Mouse (Mus musculus) embryonic facial prominence, embryonic 12.5 days (tissue): ENCODE results near the gene Usp40. TPM values are rescaled to one million over a fixed set of nuclear protein-coding genes. Genes with fewer than 3 reads are reported as not detected.

Source experiments
- ATAC-seq: fragments of 200-750 bp; cut with Nextera tagmentation; 2 replicates; pipeline ENCODE4 v1.8.0; 2017; ENCODE audit not compliant: insufficient number of reproducible peaks, insufficient read depth, low FRiP score, low TSS enrichment
- H3K27ac ChIP-seq: fragments of 300-500 bp; sonication (generic); 2 replicates; pipeline ENCODE4 v1.5.1; 2016; ENCODE audit warnings: mild to moderate bottlenecking
- H3K27me3 ChIP-seq: fragments of 300-500 bp; sonication (generic); 2 replicates; pipeline ENCODE4 v1.6.1; 2016; ENCODE audit warnings: mild to moderate bottlenecking, moderate library complexity
- H3K36me3 ChIP-seq: fragments of 300-500 bp; sonication (generic); 2 replicates; pipeline ENCODE4 v1.6.1; 2016; ENCODE audit warnings: mild to moderate bottlenecking
- H3K4me1 ChIP-seq: fragments of 300-500 bp; sonication (generic); 2 replicates; pipeline ENCODE4 v1.6.1; 2016
- H3K4me2 ChIP-seq: fragments of 300-500 bp; sonication (generic); replicated peaks from 2 replicates; pipeline ENCODE4 v1.6.1; 2016; ENCODE audit warnings: mild to moderate bottlenecking, moderate library complexity
- H3K4me3 ChIP-seq: fragments of 300-500 bp; sonication (generic); 2 replicates; pipeline ENCODE4 v1.5.1; 2016; ENCODE audit warnings: mild to moderate bottlenecking
- H3K9ac ChIP-seq: fragments of 300-500 bp; sonication (generic); 2 replicates; pipeline ENCODE4 v1.6.1; 2016; ENCODE audit warnings: mild to moderate bottlenecking, moderate library complexity
- H3K9me3 ChIP-seq: fragments of 300-500 bp; sonication (generic); 2 replicates; pipeline ENCODE4 v1.6.1; 2016; ENCODE audit warnings: mild to moderate bottlenecking, moderate library complexity
- WGBS: fragments of 180-500 bp; shearing (Covaris S2); methylation state at CpG from one replicate; pipeline ENCODE4 v1.1.7; 2016; 5-methylcytosine and 5-hydroxymethylcytosine counted together
- polyA plus RNA-seq: library from polyadenylated mRNA; unstranded; fragments of >200 nt; fragmentation: Nextera tagmentation; extraction: Ambion mirVana; gene quantifications from 2 replicates; pipeline ENCODE4 v1.2.1, GENCODE M21; 2016

Usp40 gene
- polyA plus RNA-seq, 1 experiment from 2014 or later: 53.1 TPM

DNA sequence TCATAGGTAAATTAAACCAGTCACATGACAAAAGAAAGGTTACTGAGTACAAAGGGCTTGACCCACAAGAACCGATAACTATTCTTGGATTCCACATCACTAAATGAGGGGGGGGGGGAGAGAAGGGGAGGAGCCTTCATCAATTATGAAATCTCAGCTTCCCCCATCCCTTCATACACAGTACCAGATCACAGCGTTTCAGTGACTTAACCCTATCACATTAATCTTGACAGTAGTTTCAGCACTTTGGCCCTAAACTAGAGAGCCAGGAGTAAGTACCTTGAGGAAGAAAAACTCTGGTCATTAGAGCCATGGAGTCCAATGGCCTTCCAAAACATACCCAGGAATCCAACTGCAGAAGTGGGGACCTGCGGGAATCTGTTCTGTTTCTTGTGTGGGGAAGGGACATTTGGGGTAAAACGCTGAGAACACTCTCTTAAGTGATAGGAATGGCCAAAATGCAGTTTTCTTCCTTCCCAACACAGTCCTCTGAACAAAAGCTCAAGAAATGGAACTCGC lies 600 bp downstream of the Usp40 start:
- ATAC-seq: no peak
- Histone ChIP-seq H3K4me1 (no peaks in the 10 kb centered on the region), H3K36me3 (peaks cover 11% of the 10 kb centered on the region; the same call in 1 of the 2 replicates), H3K9ac (peak overlapping the region; percentile 90), H3K4me3 (peak overlapping the region; percentile 70), H3K4me2 (peak overlapping the region; percentile 64), H3K9me3 (no peaks in the 10 kb centered on the region), H3K27ac (peak overlapping the region; percentile 94), H3K27me3 (no peaks in the 10 kb centered on the region)
- WGBS: under 1% methylated on average over 5 of the region's 5 CpGs

DNA sequence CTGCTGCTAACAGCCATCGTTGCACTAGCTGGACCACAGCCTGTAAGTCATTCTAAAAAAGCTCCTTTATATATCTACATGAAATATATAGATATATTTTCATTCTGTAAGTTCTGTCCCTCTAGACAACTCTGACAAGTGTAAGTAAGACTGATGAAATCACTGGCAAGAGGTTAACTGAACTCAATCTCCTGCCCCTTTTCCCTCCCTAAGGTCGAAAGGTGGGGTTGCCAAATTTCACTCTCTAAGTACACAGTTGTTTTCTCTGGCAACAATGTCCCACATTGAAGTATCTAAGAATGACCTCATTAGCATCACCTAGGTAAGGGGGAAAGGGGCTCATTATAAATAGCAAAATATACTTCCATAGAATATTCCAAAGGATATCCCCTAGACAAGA lies 15.6 kb downstream of the Usp40 start:
- no peak overlapping the region for H3K4me3 ChIP-seq
- no peaks in the 10 kb centered on the region for H3K27me3 ChIP-seq
- 95% methylated on average over 2 of the region's 2 CpGs for WGBS
- no peaks in the 10 kb centered on the region for H3K4me1 ChIP-seq
- no peak overlapping the region for H3K9ac ChIP-seq
- no peaks in the 10 kb centered on the region for H3K9me3 ChIP-seq
- no peak overlapping the region for H3K27ac ChIP-seq
- H3K36me3 ChIP-seq: peaks cover 69% of the 10 kb centered on the region
- ATAC-seq: no peak
- H3K4me2 ChIP-seq: no peak overlapping the region

DNA sequence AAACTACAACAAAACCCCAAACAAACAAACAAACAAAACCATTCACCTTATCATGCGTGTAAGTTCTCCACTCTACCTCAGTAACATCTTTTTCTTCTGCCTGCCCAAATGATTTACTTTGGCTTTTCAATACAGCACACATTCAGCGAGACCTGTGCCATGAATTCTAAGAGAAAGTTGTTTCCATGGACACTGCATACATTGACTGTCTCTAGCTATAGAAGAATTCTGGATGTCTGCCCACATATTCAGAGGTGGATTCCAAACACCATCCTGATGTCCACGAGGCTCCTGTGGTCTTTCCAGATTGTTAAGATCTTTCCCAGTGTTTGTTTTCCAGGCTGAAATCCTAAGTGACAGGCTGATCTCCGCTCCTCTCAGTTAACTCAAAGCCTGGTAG lies 26.1 kb downstream of the Usp40 start:
- peaks cover 65% of the 10 kb centered on the region for H3K36me3 ChIP-seq
- H3K27ac ChIP-seq: no peak overlapping the region
- 78% methylated on average over 4 of the region's 4 CpGs for WGBS
- no peak for ATAC-seq
- no peaks in the 10 kb centered on the region for H3K4me1 ChIP-seq
- no peaks in the 10 kb centered on the region for H3K9me3 ChIP-seq
- H3K4me2 ChIP-seq: no peak overlapping the region
- no peaks in the 10 kb centered on the region for H3K27me3 ChIP-seq
- H3K4me3 ChIP-seq: no peak overlapping the region
- H3K9ac ChIP-seq: no peak overlapping the region

DNA sequence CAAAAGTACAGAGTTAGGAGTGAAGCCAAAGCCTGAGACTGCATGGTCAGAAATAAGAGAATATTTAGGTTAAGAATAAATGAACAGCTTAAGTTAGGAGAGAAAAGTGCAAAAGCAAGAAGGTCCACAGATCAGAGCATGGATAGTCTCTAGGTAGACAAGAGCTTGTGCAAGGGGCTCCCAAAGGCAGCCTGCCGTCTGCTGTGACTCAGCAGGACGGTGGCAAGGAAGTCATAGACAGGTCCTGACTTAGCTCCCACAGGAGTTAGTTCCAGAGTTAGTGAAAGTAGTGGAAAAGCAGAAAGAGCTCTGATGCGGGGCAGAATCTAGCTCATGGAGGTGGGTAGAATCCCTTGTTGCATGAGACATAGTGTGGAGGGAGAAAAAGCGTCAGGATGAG lies 38.0 kb downstream of the Usp40 start:
- ATAC-seq: no peak

DNA sequence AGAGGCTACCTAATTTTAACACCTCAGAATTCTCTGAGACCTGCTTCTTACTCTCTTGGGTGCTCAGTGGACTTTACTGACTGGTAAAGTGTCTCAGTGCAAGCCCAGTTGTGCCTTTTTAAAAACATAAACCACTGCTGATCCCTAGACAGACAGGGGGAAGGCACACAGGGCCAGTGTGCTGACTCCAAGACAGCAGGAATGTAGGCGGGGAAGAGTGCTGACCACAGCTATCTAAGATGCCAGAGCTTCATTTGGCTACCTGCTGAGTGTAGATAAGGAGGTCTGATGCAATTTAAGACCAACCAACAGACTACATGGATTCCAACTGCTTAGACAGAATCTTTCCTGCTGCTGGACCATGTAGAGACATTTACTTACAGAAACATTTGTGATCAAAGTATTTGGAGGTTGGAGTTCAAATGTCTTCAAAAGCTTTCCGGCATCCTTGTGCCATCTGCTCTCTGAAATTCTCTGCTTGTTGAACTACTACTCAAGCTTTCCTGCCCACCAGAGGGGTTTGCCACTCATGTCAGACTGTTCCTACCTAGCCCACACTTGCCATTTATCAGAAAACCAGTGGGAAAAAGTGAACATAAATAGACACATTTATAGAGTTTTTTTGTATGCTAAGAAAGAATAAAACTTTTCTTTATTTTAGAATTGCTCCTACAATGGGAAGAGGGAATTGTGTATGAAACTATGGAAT lies 46.7 kb downstream of the Usp40 start:
- WGBS: 86% methylated on average over 2 of the region's 2 CpGs
- Histone ChIP-seq H3K36me3 (peaks cover 52% of the 10 kb centered on the region), H3K27me3 (no peaks in the 10 kb centered on the region), H3K4me1 (no peaks in the 10 kb centered on the region), H3K4me3 (no peak overlapping the region), H3K4me2 (no peak overlapping the region), H3K9ac (no peak overlapping the region), H3K9me3 (no peaks in the 10 kb centered on the region), H3K27ac (no peak overlapping the region)
- no peak for ATAC-seq

More for the DNA sequence above, 38.0 kb downstream of the Usp40 start:
- Histone ChIP-seq H3K36me3 (peaks cover 49% of the 10 kb centered on the region), H3K4me2 (no peak overlapping the region), H3K9me3 (no peaks in the 10 kb centered on the region), H3K4me3 (no peak overlapping the region), H3K9ac (no peak overlapping the region), H3K4me1 (no peaks in the 10 kb centered on the region), H3K27ac (no peak overlapping the region), H3K27me3 (no peaks in the 10 kb centered on the region)
- 81% methylated on average over 4 of the region's 4 CpGs for WGBS

DNA sequence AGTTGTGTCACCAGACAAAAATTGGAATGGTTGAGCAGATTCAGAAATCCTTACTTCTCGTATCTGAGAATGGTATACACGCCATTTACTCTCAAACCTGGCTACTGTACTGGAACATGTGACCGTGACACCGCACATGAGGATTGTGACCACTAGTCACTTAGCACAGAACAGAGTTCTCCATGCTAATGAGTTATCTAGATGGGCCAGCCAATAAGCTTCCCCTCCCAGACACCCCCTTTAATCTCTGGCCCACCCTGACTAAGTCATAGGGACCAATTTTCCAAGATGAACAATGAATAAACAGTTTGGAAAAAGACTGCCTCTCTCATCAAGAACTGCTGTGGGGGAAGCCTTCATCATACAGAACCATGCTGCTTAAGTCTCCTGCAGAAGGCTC lies 47.6 kb downstream of the Usp40 start:
- no peak overlapping the region for H3K4me2 ChIP-seq
- H3K27ac ChIP-seq: no peak overlapping the region
- peaks cover 58% of the 10 kb centered on the region for H3K36me3 ChIP-seq
- H3K4me1 ChIP-seq: no peaks in the 10 kb centered on the region
- 95% methylated on average over 4 of the region's 4 CpGs for WGBS
- ATAC-seq: no peak
- no peaks in the 10 kb centered on the region for H3K27me3 ChIP-seq
- no peaks in the 10 kb centered on the region for H3K9me3 ChIP-seq
- H3K4me3 ChIP-seq: no peak overlapping the region
- no peak overlapping the region for H3K9ac ChIP-seq

DNA sequence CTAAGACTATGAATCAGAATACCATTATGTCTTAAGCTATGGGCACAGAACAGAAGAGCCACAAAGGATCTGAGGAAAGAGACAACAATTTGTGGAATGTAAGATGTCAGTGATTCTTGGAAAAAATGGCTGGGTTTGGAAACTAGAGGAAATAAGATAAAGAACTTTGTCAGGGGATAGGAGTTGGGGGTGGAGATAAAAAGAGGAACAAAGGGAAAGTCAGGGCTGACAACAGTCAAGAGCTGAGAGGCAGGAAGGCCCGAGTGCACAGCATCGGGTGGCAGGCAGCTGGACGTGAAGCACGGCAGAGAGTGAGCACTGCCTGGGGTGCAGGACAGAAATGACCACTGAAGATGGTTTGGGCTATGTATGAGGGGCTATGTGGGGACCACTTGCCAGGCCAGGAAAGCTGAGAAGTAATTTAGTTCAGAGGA lies 48.3 kb downstream of the Usp40 start:
- no peak for ATAC-seq
- Histone ChIP-seq H3K4me1 (no peaks in the 10 kb centered on the region), H3K4me2 (no peak overlapping the region), H3K9ac (no peak overlapping the region), H3K27ac (no peak overlapping the region), H3K36me3 (peaks cover 65% of the 10 kb centered on the region), H3K27me3 (no peaks in the 10 kb centered on the region), H3K9me3 (no peaks in the 10 kb centered on the region), H3K4me3 (no peak overlapping the region)
- WGBS: 59% methylated on average over 4 of the region's 4 CpGs

DNA sequence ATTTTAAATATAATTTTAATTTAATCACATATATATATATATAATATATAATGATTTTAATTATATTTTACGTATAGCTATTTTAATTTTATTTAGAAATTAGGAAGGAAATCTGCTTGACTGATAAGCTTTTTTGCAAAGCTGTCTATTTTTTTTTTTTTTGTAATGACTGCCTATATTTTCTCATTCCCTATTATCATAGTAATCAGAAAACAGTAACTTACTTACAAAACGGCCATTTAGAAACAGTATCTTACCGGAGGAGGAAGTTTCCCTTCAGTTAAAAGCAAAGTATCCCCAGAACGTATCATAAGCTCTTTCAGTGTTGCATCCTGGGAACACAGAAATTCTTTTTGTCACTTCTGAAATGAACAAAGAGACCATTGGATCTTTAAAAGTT lies 48.8 kb downstream of the Usp40 start:
- WGBS: 86% methylated on average over 4 of the region's 4 CpGs

DNA sequence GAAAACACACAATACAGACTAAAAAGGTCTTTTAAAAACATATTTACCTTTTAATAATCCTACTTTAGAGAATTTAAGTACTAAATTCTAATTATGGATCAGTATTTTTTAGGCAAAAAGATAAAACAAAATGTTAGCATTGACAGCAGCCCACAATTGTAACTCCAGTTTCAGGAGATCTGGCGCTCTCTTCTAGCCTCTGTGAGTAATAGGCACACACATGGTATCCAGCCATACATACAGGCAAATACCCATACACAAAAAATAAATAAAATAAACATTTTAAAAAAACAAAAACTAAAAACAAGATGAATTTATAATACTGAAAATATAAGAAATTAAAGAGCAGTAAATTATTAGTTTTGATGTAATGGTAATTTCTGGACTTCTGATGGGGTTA lies 49.4 kb downstream of the Usp40 start:
- 100% methylated on average over 1 of the region's 1 CpGs for WGBS
- Histone ChIP-seq H3K9ac (no peak overlapping the region), H3K36me3 (peaks cover 63% of the 10 kb centered on the region), H3K27ac (no peak overlapping the region), H3K4me1 (no peaks in the 10 kb centered on the region), H3K4me2 (no peak overlapping the region), H3K9me3 (no peaks in the 10 kb centered on the region), H3K4me3 (no peak overlapping the region), H3K27me3 (no peaks in the 10 kb centered on the region)
- no peak for ATAC-seq

More for the DNA sequence above, 48.8 kb downstream of the Usp40 start:
- Histone ChIP-seq H3K9ac (no peak overlapping the region), H3K27ac (no peak overlapping the region), H3K4me2 (no peak overlapping the region), H3K36me3 (peaks cover 64% of the 10 kb centered on the region), H3K9me3 (no peaks in the 10 kb centered on the region), H3K4me3 (no peak overlapping the region), H3K27me3 (no peaks in the 10 kb centered on the region), H3K4me1 (no peaks in the 10 kb centered on the region)
- no peak for ATAC-seq

DNA sequence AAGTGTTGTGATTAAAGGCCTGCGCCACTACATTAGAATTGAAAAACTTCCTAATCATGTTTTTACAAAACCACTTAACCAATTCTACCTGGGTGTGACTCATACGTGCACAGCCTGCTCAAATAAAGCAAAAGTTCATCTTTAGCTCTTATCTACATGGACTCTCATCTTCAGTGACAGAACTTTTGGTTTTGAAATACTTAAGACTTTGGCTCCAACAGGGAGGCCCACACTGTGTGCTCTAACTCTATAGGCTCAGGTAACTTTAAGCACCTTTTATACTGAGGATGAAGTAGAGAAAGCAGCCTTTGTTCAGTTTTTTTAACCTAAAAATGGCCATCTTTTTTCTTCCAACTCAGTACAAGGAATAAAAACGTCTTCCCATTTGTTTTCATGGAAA lies 55.3 kb downstream of the Usp40 start:
- H3K27me3 ChIP-seq: no peaks in the 10 kb centered on the region
- peaks cover 78% of the 10 kb centered on the region for H3K36me3 ChIP-seq
- no peaks in the 10 kb centered on the region for H3K4me1 ChIP-seq
- no peak for ATAC-seq
- H3K9ac ChIP-seq: no peak overlapping the region
- 80% methylated on average over 3 of the region's 3 CpGs for WGBS
- no peak overlapping the region for H3K4me3 ChIP-seq
- H3K27ac ChIP-seq: no peak overlapping the region
- H3K4me2 ChIP-seq: no peak overlapping the region
- H3K9me3 ChIP-seq: no peaks in the 10 kb centered on the region

DNA sequence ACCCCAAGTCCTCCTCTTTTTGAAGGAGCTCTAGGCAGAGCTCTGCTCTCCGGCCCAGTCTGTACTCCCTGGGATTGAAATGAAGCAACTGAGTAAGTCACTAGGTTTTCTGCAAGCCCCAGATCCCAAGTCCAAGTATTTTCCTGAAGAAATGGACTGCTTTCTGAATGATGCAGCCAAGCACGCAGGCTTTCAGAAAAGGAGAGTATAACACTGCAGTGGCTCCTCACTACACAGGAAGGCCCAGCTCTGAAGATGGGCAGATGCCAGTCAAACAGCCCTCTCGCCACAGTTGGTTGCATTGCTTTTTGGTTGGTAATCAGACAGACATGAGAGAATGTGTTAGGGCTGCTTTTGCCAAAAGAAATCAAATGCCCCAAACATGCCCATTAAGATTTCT lies 56.7 kb downstream of the Usp40 start:
- ATAC-seq: no peak
- Histone ChIP-seq H3K9ac (no peak overlapping the region), H3K27me3 (no peaks in the 10 kb centered on the region), H3K4me1 (no peaks in the 10 kb centered on the region), H3K36me3 (peaks cover 81% of the 10 kb centered on the region), H3K27ac (no peak overlapping the region), H3K4me3 (no peak overlapping the region), H3K9me3 (no peaks in the 10 kb centered on the region), H3K4me2 (no peak overlapping the region)
- 92% methylated on average over 3 of the region's 3 CpGs for WGBS

DNA sequence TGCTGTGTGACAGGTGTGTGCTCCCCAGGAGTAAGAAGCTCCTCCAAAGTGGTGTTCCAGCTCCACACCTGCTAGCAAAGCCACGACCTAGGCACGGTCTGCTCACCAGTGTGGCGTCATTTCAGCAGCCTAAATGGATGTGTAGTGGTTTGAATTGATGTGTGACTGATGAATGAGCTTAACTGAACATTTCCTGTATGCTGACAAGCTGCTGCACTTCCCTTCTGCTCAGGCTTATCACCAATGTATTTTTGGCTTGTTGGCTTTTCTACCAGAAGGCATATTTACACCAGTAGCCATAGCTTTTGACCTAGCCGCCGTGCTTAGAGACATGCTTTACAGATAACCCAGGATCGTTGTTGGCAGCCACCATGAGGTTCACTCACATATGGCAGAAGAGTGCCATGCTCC lies 60.7 kb downstream of the Usp40 start:
- no peak overlapping the region for H3K4me2 ChIP-seq
- no peak for ATAC-seq
- no peaks in the 10 kb centered on the region for H3K4me1 ChIP-seq
- H3K4me3 ChIP-seq: no peak overlapping the region
- no peak overlapping the region for H3K9ac ChIP-seq
- peaks cover 92% of the 10 kb centered on the region for H3K36me3 ChIP-seq
- no peak overlapping the region for H3K27ac ChIP-seq
- H3K9me3 ChIP-seq: no peaks in the 10 kb centered on the region
- WGBS: 96% methylated on average over 6 of the region's 6 CpGs
- H3K27me3 ChIP-seq: no peaks in the 10 kb centered on the region
